Mouse (Mus musculus) neural tube, embryonic 11.5 days (tissue): ENCODE results near the gene Pgc. TPM values are rescaled to one million over a fixed set of nuclear protein-coding genes. Genes with fewer than 3 reads are reported as not detected.

Experiments used
- ATAC-seq: fragments of 200-750 bp; cut with Nextera tagmentation; 2 replicates; pipeline ENCODE4 v1.8.0; 2017; ENCODE audit warnings: moderate number of reproducible peaks, mild to moderate bottlenecking, moderate TSS enrichment, moderate library complexity; ENCODE audit not compliant: insufficient read depth, low FRiP score, low TSS enrichment
- DNase-seq: peaks from one replicate; pipeline ENCODE4 v3.0.0-alpha.2; 2015; ENCODE audit warnings: low spot score
- H3K27ac ChIP-seq: fragments of 300-500 bp; sonication (generic); 2 replicates; pipeline ENCODE4 v1.5.1; 2014; ENCODE audit warnings: low read depth, mild to moderate bottlenecking, low read length
- H3K27me3 ChIP-seq: fragments of 300-500 bp; sonication (generic); 2 replicates; pipeline ENCODE4 v1.6.1; 2014; ENCODE audit warnings: mild to moderate bottlenecking, low read length, mixed read lengths; ENCODE audit not compliant: control insufficient read depth, insufficient read depth
- H3K36me3 ChIP-seq: fragments of 300-500 bp; sonication (generic); 2 replicates; pipeline ENCODE4 v1.6.1; 2014; ENCODE audit warnings: mild to moderate bottlenecking, low read length, moderate library complexity, mixed read lengths; ENCODE audit not compliant: control insufficient read depth, insufficient read depth
- H3K4me1 ChIP-seq: fragments of 300-500 bp; sonication (generic); 2 replicates; pipeline ENCODE4 v1.6.1; 2014; ENCODE audit warnings: low read length, mixed read lengths; ENCODE audit not compliant: control insufficient read depth, insufficient read depth
- H3K4me2 ChIP-seq: fragments of 300-500 bp; sonication (generic); 2 replicates; pipeline ENCODE4 v1.6.1; 2014; ENCODE audit warnings: low read depth, mild to moderate bottlenecking, moderate library complexity
- H3K4me3 ChIP-seq: fragments of 300-500 bp; sonication (generic); 2 replicates; pipeline ENCODE4 v1.5.1; 2014; ENCODE audit warnings: low read depth, low read length
- H3K9ac ChIP-seq: fragments of 300-500 bp; sonication (generic); 2 replicates; pipeline ENCODE4 v1.6.1; 2014; ENCODE audit warnings: mild to moderate bottlenecking, low read length
- H3K9me3 ChIP-seq: fragments of 300-500 bp; sonication (generic); 2 replicates; pipeline ENCODE4 v1.6.1; 2016; ENCODE audit warnings: low read length; ENCODE audit not compliant: control insufficient read depth
- WGBS: fragments of 180-500 bp; shearing (Covaris S2); extraction: QIAGEN DNeasy Blood & Tissue Kit; methylation state at CpG from one replicate; pipeline ENCODE4 v1.1.7; 2014; 5-methylcytosine and 5-hydroxymethylcytosine counted together
- polyA plus RNA-seq: library from polyadenylated mRNA; unstranded; fragments of >200 nt; fragmentation: Nextera tagmentation; extraction: Ambion mirVana; gene quantifications from 2 replicates; pipeline ENCODE4 v1.2.1, GENCODE M21; 2014

The Pgc gene
- polyA plus RNA-seq = not detected in 2 replicates

GRCm38 (mm10) chr17:47726566-47726965, at the start of gene Pgc:
TSS of gene Pgc (plus strand) at chr17:47726842.
- Histone ChIP-seq H3K36me3 (no peaks in the 10 kb centered on the region), H3K4me1 (no peaks in the 10 kb centered on the region), H3K4me2 (no peak within 1 kb of the TSS), H3K27ac (no peak within 1 kb of the TSS), H3K9ac (no peak within 1 kb of the TSS), H3K9me3 (no peaks in the 10 kb centered on the region), H3K4me3 (no peak within 1 kb of the TSS), H3K27me3 (no peaks in the 10 kb centered on the region)
- ATAC-seq = no peak
- 74% methylated on average over 11 of the region's 11 CpGs for WGBS
- no peak for DNase-seq

- Histone ChIP-seq H3K4me1 (no peaks in the 10 kb centered on the region), H3K9ac (no peak overlapping the region), H3K4me3 (no peak overlapping the region), H3K27me3 (no peaks in the 10 kb centered on the region), H3K36me3 (peaks cover 11% of the 10 kb centered on the region), H3K4me2 (no peak overlapping the region), H3K9me3 (no peaks in the 10 kb centered on the region), H3K27ac (no peak overlapping the region)
- WGBS = 88% methylated on average over 5 of the region's 5 CpGs
- no peak for DNase-seq
- no peak for ATAC-seq
These were observed 48.4 kb upstream of the Pgc start for GRCm38 (mm10) chr17:47678238-47678637.

- Histone ChIP-seq H3K9ac (no peak overlapping the region), H3K27ac (no peak overlapping the region), H3K4me2 (no peak overlapping the region), H3K4me3 (no peak overlapping the region), H3K4me1 (no peaks in the 10 kb centered on the region), H3K27me3 (no peaks in the 10 kb centered on the region), H3K9me3 (no peaks in the 10 kb centered on the region), H3K36me3 (peaks cover 11% of the 10 kb centered on the region)
- DNase-seq = no peak
- WGBS = 91% methylated on average over 5 of the region's 5 CpGs
- no peak for ATAC-seq
These were observed 47.9 kb upstream of the Pgc start for GRCm38 (mm10) chr17:47678702-47679101.

GRCm38 (mm10) chr17:47682836-47683235, 43.8 kb upstream of the Pgc start:
- no peaks in the 10 kb centered on the region for H3K27me3 ChIP-seq
- no peak overlapping the region for H3K9ac ChIP-seq
- H3K4me2 ChIP-seq = no peak overlapping the region
- no peak overlapping the region for H3K4me3 ChIP-seq
- peaks cover 7% of the 10 kb centered on the region for H3K4me1 ChIP-seq
- H3K27ac ChIP-seq = no peak overlapping the region
- H3K36me3 ChIP-seq = peaks cover 13% of the 10 kb centered on the region
- DNase-seq (no peak), ATAC-seq (no peak)
- H3K9me3 ChIP-seq = no peaks in the 10 kb centered on the region
- WGBS = 84% methylated on average over 4 of the region's 4 CpGs

GRCm38 (mm10) chr17:47687409-47688343, 39.0 kb upstream of the Pgc start:
- Histone ChIP-seq H3K27ac (peak overlapping the region; percentile 67), H3K36me3 (0 out of 2 replicates have a peak, but pooled peaks cover 2% of the 10 kb centered on the region), H3K4me2 (peak overlapping the region; percentile 94), H3K4me1 (peaks cover 7% of the 10 kb centered on the region), H3K4me3 (peak overlapping the region; percentile 78), H3K9ac (peak overlapping the region; percentile 77), H3K27me3 (no peaks in the 10 kb centered on the region), H3K9me3 (no peaks in the 10 kb centered on the region)
- peak; percentile 97 for DNase-seq
- ATAC-seq = peak; percentile 90
- under 1% methylated on average over 70 of the region's 70 CpGs for WGBS

- no peak for DNase-seq
- H3K27ac ChIP-seq = peak within 1 kb of the TSS; percentile 67
- 0% methylated on average over 9 of the region's 9 CpGs for WGBS
- no peaks in the 10 kb centered on the region for H3K27me3 ChIP-seq
- H3K4me2 ChIP-seq = peak within 1 kb of the TSS; percentile 94
- peak within 1 kb of the TSS; percentile 77 for H3K9ac ChIP-seq
- peaks cover 7% of the 10 kb centered on the region for H3K4me1 ChIP-seq
- peak within 1 kb of the TSS; percentile 78 for H3K4me3 ChIP-seq
- no peak for ATAC-seq
- 0 out of 2 replicates have a peak, but pooled peaks cover 2% of the 10 kb centered on the region for H3K36me3 ChIP-seq
- H3K9me3 ChIP-seq = no peaks in the 10 kb centered on the region
These were observed 38.4 kb upstream of the Pgc start, which contains the start of gene Tomm6 for GRCm38 (mm10) chr17:47688344-47688607. TSS of gene Tomm6 (minus strand) at chr17:47688386.

GRCm38 (mm10) chr17:47688608-47689575, 37.8 kb upstream of the Pgc start, which contains the start of gene Frs3:
TSS of gene Frs3 (plus strand) at chr17:47689030.
- WGBS = 1% methylated on average over 51 of the region's 58 CpGs
- H3K27ac ChIP-seq = peak within 1 kb of the TSS; percentile 67

GRCm38 (mm10) chr17:47689894-47690293, 36.7 kb upstream of the Pgc start:
- no peak overlapping the region for H3K4me3 ChIP-seq
- no peak for ATAC-seq
- H3K9me3 ChIP-seq = no peaks in the 10 kb centered on the region
- H3K9ac ChIP-seq = no peak overlapping the region
- H3K36me3 ChIP-seq = no peaks in the 10 kb centered on the region
- WGBS = 82% methylated on average over 7 of the region's 8 CpGs
- no peaks in the 10 kb centered on the region for H3K27me3 ChIP-seq
- H3K4me2 ChIP-seq = no peak overlapping the region
- DNase-seq = no peak
- peaks cover 7% of the 10 kb centered on the region for H3K4me1 ChIP-seq
- H3K27ac ChIP-seq = no peak overlapping the region

More at GRCm38 (mm10) chr17:47688608-47689575, 37.8 kb upstream of the Pgc start, which contains the start of gene Frs3:
- H3K27me3 ChIP-seq = no peaks in the 10 kb centered on the region
- H3K4me3 ChIP-seq = peak within 1 kb of the TSS; percentile 78
- peaks cover 7% of the 10 kb centered on the region for H3K4me1 ChIP-seq
- DNase-seq (peak; percentile 78), ATAC-seq (peak; percentile 45)
- H3K36me3 ChIP-seq = 0 out of 2 replicates have a peak, but pooled peaks cover 2% of the 10 kb centered on the region
- H3K9me3 ChIP-seq = no peaks in the 10 kb centered on the region
- H3K4me2 ChIP-seq = peak within 1 kb of the TSS; percentile 94
- peak within 1 kb of the TSS; percentile 77 for H3K9ac ChIP-seq
